ENCODE assay signal across 8 mouse cellular contexts in the genomic region with DNA sequence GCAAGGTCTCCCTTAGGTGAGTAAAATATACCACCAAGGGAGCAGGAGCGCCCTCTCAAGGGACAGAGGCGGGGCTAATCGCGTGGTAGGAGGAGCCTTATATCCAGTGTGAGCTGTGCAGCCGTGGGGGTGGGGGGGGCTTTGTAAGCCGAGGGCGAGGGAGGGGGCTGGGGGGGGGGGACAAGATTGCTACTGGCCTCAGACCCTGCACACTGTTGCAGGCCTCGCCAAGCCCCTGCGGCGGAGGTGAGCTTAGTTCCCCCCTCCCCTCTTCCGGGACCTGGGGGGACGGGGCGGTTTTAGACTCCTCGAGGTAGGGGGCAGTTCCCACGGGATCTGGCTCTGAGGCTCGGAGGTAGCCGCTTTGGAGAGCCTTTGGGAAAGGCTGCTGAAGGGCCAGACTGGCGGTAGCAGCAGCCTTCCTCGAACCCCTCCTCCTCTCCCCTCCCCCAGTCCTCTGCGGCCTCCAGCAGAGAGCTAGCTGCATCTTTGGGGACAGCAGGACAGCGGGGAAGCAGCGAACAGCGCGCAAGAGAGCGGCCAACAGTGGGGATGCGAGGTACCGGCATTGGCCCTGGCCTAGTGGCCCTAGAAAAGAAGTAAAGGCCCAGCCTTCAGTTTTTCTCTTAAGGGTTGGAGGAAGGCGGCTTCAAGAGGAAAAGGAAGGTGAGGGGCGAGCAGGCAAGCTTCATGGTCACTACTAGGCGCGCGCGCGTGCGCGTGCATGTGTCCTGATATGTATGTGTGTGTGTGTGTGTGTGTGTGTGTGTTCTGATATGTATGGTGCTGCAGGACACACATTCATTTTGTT. TPM values are rescaled to one million over a fixed set of nuclear protein-coding genes. Genes with fewer than 3 reads are reported as not detected.
DNase-seq lines count a peak whose midpoint lies in the region; ATAC-seq lines count a peak whose summit lies in the region.

A gene (plus strand): TSS at position 107 of the 811 bp plus-strand sequence.

- DNase-seq in adrenal gland, adult (ENCODE audit: inconsistent age in 2 of 2, low spot score in 1 of 2): peak; percentile 75 to 89
- peak; percentile 87 for DNase-seq in embryo, embryonic 10.5 days (ENCODE audit: low spot score)
- DNase-seq in gastrocnemius, postnatal 25 days: peak; percentile 35
- DNase-seq in left cerebral cortex, postnatal 14 days (ENCODE audit: low spot score in 2 of 2): peak; percentile 65 to 70
- peak; percentile 74 for DNase-seq in right cerebral cortex, postnatal 25 days
- peak; percentile 36 to 40 for DNase-seq in urinary bladder, postnatal 36 days (ENCODE audit: low spot score in 2 of 2)

- no peak for ATAC-seq in inflammation-experienced regulatory T-cells, adult 6 months
- ATAC-seq in megakaryocyte-erythroid progenitor cell, adult 5-6 weeks (replicated peaks; ENCODE audit: low FRiP score, low TSS enrichment, poor library complexity, severe bottlenecking): peak; percentile 48

- intact Hi-C loops in left cerebral cortex, postnatal 14 days (cut with DNase I): loop anchor here (5.0 kb wide), 1 partner anchor 279 kb away; a partner anchor contains a TSS

RNA-seq across cellular contexts. Expression of the gene that starts here (rescaled TPM):
- 100 to 1,000 TPM; 114 to 123 TPM for total RNA-seq in gastrocnemius, postnatal 25 days (2021)
- 10 to 100 TPM; 32.7 to 68.5 (median 67.2) TPM for polyA plus RNA-seq in inflammation-experienced regulatory T-cells, adult 6 months (2017; shearing (Covaris generic))
- 100 to 1,000 TPM; 267 to 285 TPM for total RNA-seq in left cerebral cortex, postnatal 14 days (2021)
- total RNA-seq in megakaryocyte-erythroid progenitor cell, adult 5-6 weeks (2014; fragmentation: Nextera tagmentation): 211 and 269 TPM in 2 replicates
- total RNA-seq in megakaryocyte-erythroid progenitor cell, adult 5-6 weeks (2017): 136 and 162 TPM in 2 replicates

Comparison
In these comparisons a context has a peak if more than half of its experiments do, and no peak if none do; other contexts are left out.
1. DNase-seq: peak in every context shown above with its lines; median percentile 87 in embryo, embryonic 10.5 days; 82 in adrenal gland, adult; 74 in right cerebral cortex, postnatal 25 days; 68 in left cerebral cortex, postnatal 14 days; 38 in urinary bladder, postnatal 36 days; 35 in gastrocnemius, postnatal 25 days.